Mouse (Mus musculus) embryonic facial prominence, embryonic 10.5 days (tissue): Measurements from ENCODE around the gene Olfr522. TPM values are rescaled to one million over a fixed set of nuclear protein-coding genes. Genes with fewer than 3 reads are reported as not detected.

ENCODE experiments used
- DNase-seq: peaks from one replicate; pipeline ENCODE4 v3.0.0-alpha.2; 2017; ENCODE audit warnings: low spot score
- H3K27ac ChIP-seq: fragments of 300-500 bp; sonication (generic); replicated peaks from 2 replicates; pipeline ENCODE4 v1.5.1; 2016; ENCODE audit warnings: mild to moderate bottlenecking
- H3K27me3 ChIP-seq: fragments of 300-500 bp; sonication (generic); replicated peaks from 2 replicates; pipeline ENCODE4 v1.6.1; 2016; ENCODE audit warnings: low read depth, mild to moderate bottlenecking; ENCODE audit not compliant: poor library complexity, severe bottlenecking
- H3K36me3 ChIP-seq: fragments of 300-500 bp; sonication (generic); replicated peaks from 2 replicates; pipeline ENCODE4 v1.6.1; 2016; ENCODE audit warnings: mild to moderate bottlenecking, moderate library complexity
- H3K4me1 ChIP-seq: fragments of 300-500 bp; sonication (generic); 2 replicates; pipeline ENCODE4 v1.6.1; 2016
- H3K4me3 ChIP-seq: fragments of 300-500 bp; sonication (generic); 2 replicates; pipeline ENCODE4 v1.5.1; 2016; ENCODE audit warnings: mild to moderate bottlenecking, moderate library complexity
- H3K9me3 ChIP-seq: fragments of 300-500 bp; sonication (generic); 2 replicates; pipeline ENCODE4 v1.6.1; 2016; ENCODE audit warnings: mild to moderate bottlenecking
- WGBS: fragments of 180-500 bp; shearing (Covaris S2); methylation state at CpG from one replicate; pipeline ENCODE4 v1.1.7; 2016; 5-methylcytosine and 5-hydroxymethylcytosine counted together
- polyA plus RNA-seq: library from polyadenylated mRNA; unstranded; fragments of >200 nt; fragmentation: Nextera tagmentation; extraction: Ambion mirVana; gene quantifications from 2 replicates; pipeline ENCODE4 v1.2.1, GENCODE M21; 2016

Olfr522 gene
- polyA plus RNA-seq, 1 experiment from 2014 or later, result not detected

- WGBS, result 97% methylated on average over 1 of the region's 1 CpGs
- H3K4me1 ChIP-seq, result peaks cover 18% of the 10 kb centered on the region
- no peaks in the 10 kb centered on the region for H3K9me3 ChIP-seq
- H3K36me3 ChIP-seq, result peaks cover 4% of the 10 kb centered on the region
- H3K27ac ChIP-seq, result no peak overlapping the region
- H3K27me3 ChIP-seq, result no peaks in the 10 kb centered on the region
- no peak overlapping the region for H3K4me3 ChIP-seq
- no peak for DNase-seq
These were observed 40.2 kb downstream of the Olfr522 start for GRCm38 (mm10) chr7:140124382-140124781.

GRCm38 (mm10) chr7:140122765-140123164, 41.8 kb downstream of the Olfr522 start:
- no peaks in the 10 kb centered on the region for H3K36me3 ChIP-seq
- H3K27ac ChIP-seq, result no peak overlapping the region
- 46% methylated on average over 4 of the region's 4 CpGs for WGBS
- no peaks in the 10 kb centered on the region for H3K27me3 ChIP-seq
- DNase-seq, result no peak
- H3K9me3 ChIP-seq, result no peaks in the 10 kb centered on the region
- no peak overlapping the region for H3K4me3 ChIP-seq
- peaks cover 18% of the 10 kb centered on the region for H3K4me1 ChIP-seq

GRCm38 (mm10) chr7:140121338-140121910, 43.1 kb downstream of the Olfr522 start:
- WGBS, result 75% methylated on average over 13 of the region's 13 CpGs
- no peaks in the 10 kb centered on the region for H3K9me3 ChIP-seq
- H3K4me3 ChIP-seq, result no peak overlapping the region
- peaks cover 11% of the 10 kb centered on the region for H3K4me1 ChIP-seq
- no peaks in the 10 kb centered on the region for H3K27me3 ChIP-seq
- no peaks in the 10 kb centered on the region for H3K36me3 ChIP-seq
- no peak overlapping the region for H3K27ac ChIP-seq
- no peak for DNase-seq

GRCm38 (mm10) chr7:140120484-140120883, 44.1 kb downstream of the Olfr522 start:
- no peaks in the 10 kb centered on the region for H3K36me3 ChIP-seq
- H3K27ac ChIP-seq, result no peak overlapping the region
- no peak for DNase-seq
- H3K4me3 ChIP-seq, result no peak overlapping the region
- WGBS, result 81% methylated on average over 2 of the region's 2 CpGs
- no peaks in the 10 kb centered on the region for H3K27me3 ChIP-seq
- no peaks in the 10 kb centered on the region for H3K9me3 ChIP-seq
- H3K4me1 ChIP-seq, result peaks cover 10% of the 10 kb centered on the region

- Histone ChIP-seq H3K9me3 (no peaks in the 10 kb centered on the region), H3K4me3 (peak within 1 kb of the TSS; percentile 72), H3K27me3 (no peaks in the 10 kb centered on the region), H3K27ac (peak within 1 kb of the TSS; percentile 89), H3K4me1 (peaks cover 9% of the 10 kb centered on the region), H3K36me3 (peaks cover 20% of the 10 kb centered on the region)
- WGBS, result 5% methylated on average over 28 of the region's 28 CpGs
- DNase-seq, result peak; percentile 90
These were observed 48.1 kb downstream of the Olfr522 start, which contains the start of gene Echs1 for GRCm38 (mm10) chr7:140116329-140117054. Gene Echs1 (minus strand): TSS chr7:140116476.

- Histone ChIP-seq H3K27ac (peak within 1 kb of the TSS; percentile 89), H3K27me3 (no peaks in the 10 kb centered on the region), H3K9me3 (no peaks in the 10 kb centered on the region), H3K4me1 (peaks cover 9% of the 10 kb centered on the region), H3K36me3 (peaks cover 27% of the 10 kb centered on the region), H3K4me3 (peak within 1 kb of the TSS; percentile 72)
- DNase-seq, result peak; percentile 52
- WGBS, result 2% methylated on average over 23 of the region's 23 CpGs
These were observed 48.8 kb downstream of the Olfr522 start, which contains the start of gene Paox for GRCm38 (mm10) chr7:140115583-140116328. Gene Paox (plus strand): TSS chr7:140115799.

GRCm38 (mm10) chr7:140111943-140112342, 52.6 kb downstream of the Olfr522 start:
- 71% methylated on average over 3 of the region's 3 CpGs for WGBS
- no peak for DNase-seq
- Histone ChIP-seq H3K36me3 (peaks cover 65% of the 10 kb centered on the region), H3K27me3 (no peaks in the 10 kb centered on the region), H3K9me3 (no peaks in the 10 kb centered on the region), H3K27ac (no peak overlapping the region), H3K4me3 (no peak overlapping the region), H3K4me1 (peaks cover 9% of the 10 kb centered on the region)

Other genes starting within 250 kb of the Olfr522 start
- gene Utf1, start 221.0 kb downstream of the Olfr522 start, polyA plus RNA-seq, result 0.20 and 0.36 TPM in 2 replicates
- 0.92 and 1.3 TPM in 2 replicates for gene 6430531B16Rik, start 186.0 kb downstream of the Olfr522 start, polyA plus RNA-seq
- 1.7 and 2.3 TPM in 2 replicates for gene Adam8, start 172.2 kb downstream of the Olfr522 start, polyA plus RNA-seq
- gene Zfp511, start 128.4 kb downstream of the Olfr522 start, polyA plus RNA-seq, result 39.2 and 42.7 TPM in 2 replicates
- gene Tubgcp2, start 128.1 kb downstream of the Olfr522 start, polyA plus RNA-seq, result 80.2 and 80.8 TPM in 2 replicates
- gene Msx3, start 115.7 kb downstream of the Olfr522 start, polyA plus RNA-seq, result 2.6 and 9.9 TPM in 2 replicates
- 0.98 and 1.4 TPM in 2 replicates for gene Caly, start 82.2 kb downstream of the Olfr522 start, polyA plus RNA-seq
- not detected in 2 replicates for gene Prap1, start 71.4 kb downstream of the Olfr522 start, polyA plus RNA-seq
- gene Fuom, start 62.3 kb downstream of the Olfr522 start, polyA plus RNA-seq, result 12.4 and 15.9 TPM in 2 replicates
- gene Paox, start 49.0 kb downstream of the Olfr522 start, polyA plus RNA-seq, result 18.6 and 21.3 TPM in 2 replicates
- 174 and 178 TPM in 2 replicates for gene Echs1, start 48.3 kb downstream of the Olfr522 start, polyA plus RNA-seq
- 25.3 and 31.3 TPM in 2 replicates for gene Mtg1, start 27.2 kb downstream of the Olfr522 start, polyA plus RNA-seq
- gene Sprn, start 9.9 kb downstream of the Olfr522 start, polyA plus RNA-seq, result 0.15 and 0.67 TPM in 2 replicates
- not detected in 2 replicates for gene Olfr523, start 8.5 kb upstream of the Olfr522 start, polyA plus RNA-seq
- not detected in 2 replicates for gene Olfr524, start 41.2 kb upstream of the Olfr522 start, polyA plus RNA-seq
- gene Cd163l1, start 53.5 kb upstream of the Olfr522 start, polyA plus RNA-seq, result not detected in 2 replicates
- gene 5830411N06Rik, start 82.5 kb upstream of the Olfr522 start, polyA plus RNA-seq, result not detected in 2 replicates
- 0.03 TPM in 1 of 2 replicates, not detected in the other for gene Olfr525, start 156.1 kb upstream of the Olfr522 start, polyA plus RNA-seq
- not detected in 2 replicates for gene Olfr527, start 169.3 kb upstream of the Olfr522 start, polyA plus RNA-seq
- not detected in 2 replicates for gene Olfr60, start 196.9 kb upstream of the Olfr522 start, polyA plus RNA-seq
- not detected in 2 replicates for gene Olfr530, start 211.6 kb upstream of the Olfr522 start, polyA plus RNA-seq
- not detected in 2 replicates for gene Olfr531, start 238.2 kb upstream of the Olfr522 start, polyA plus RNA-seq